Mouse (Mus musculus): ENCODE results near the gene Ppm1g. TPM values are rescaled to one million over a fixed set of nuclear protein-coding genes. Genes with fewer than 3 reads are reported as not detected.
A peak's percentile ranks its signal among the peaks of the same experiment; 100 is the strongest.

Gene Ppm1g
- total RNA-seq, 2 experiments from 2014 or later: 41.1 to 45.7 TPM

DNA sequence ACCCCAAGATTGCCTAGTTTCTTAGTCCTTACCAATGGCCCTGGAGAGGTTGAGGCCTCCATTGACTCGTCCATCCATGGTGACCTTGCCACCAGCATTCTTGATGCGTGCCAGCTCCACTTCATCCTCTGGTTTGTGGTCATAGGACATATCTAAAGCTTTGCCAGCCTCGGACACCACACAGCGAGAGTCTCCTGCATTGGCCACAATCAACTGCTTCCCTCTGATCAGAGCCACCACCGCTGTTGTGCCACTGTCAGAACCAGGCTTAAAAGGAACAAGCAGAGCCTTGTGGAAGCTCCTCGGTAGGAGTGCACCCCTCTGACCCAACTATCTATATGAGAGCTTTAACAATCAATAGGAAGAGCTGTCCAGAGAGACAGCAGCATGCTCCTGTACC lies 16.1 kb downstream of the Ppm1g start:
- intact Hi-C loops (cut with DNase I): no loop called here
- H3K27ac ChIP-seq: no peak overlapping the region
- no peak for DNase-seq
- H3K4me3 ChIP-seq: no peak overlapping the region
- no peak for TF ChIP-seq CTCF (IDR thresholded peaks at IDR 0.05)

GRCm38 (mm10) chr5:31203866-31204265 lies 16.6 kb downstream of the Ppm1g start:
- TF ChIP-seq CTCF (IDR thresholded peaks at IDR 0.05): no peak
- Histone ChIP-seq H3K27ac (no peak overlapping the region), H3K4me3 (no peak overlapping the region)
- intact Hi-C loops (cut with DNase I): loop anchor here (2.0 kb wide), 1 partner anchor 17 kb away; the partner anchor contains the start of gene Ppm1g
- no peak for DNase-seq

DNA sequence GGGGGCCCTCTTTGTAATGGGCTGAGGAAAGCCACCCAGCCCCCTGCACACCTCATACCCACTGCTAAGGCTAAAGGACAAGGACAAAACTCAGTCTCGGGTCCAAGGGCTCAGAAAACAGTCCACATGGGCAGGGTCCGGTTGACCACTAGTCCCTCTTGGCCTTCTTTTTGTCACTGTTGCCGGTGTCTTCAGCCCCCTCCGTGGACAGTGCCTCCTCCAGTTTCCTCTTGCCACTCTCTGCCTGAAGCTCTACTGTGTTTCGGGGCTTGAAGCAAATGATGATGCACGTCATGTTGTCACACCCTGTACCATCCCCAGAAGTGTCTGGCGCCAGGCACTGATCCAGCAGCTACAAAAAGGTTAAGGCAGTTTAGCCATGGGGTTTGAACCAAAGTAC lies 17.6 kb downstream of the Ppm1g start:
- no peak for DNase-seq
- H3K27ac ChIP-seq: peak overlapping the region; percentile 93

DNA sequence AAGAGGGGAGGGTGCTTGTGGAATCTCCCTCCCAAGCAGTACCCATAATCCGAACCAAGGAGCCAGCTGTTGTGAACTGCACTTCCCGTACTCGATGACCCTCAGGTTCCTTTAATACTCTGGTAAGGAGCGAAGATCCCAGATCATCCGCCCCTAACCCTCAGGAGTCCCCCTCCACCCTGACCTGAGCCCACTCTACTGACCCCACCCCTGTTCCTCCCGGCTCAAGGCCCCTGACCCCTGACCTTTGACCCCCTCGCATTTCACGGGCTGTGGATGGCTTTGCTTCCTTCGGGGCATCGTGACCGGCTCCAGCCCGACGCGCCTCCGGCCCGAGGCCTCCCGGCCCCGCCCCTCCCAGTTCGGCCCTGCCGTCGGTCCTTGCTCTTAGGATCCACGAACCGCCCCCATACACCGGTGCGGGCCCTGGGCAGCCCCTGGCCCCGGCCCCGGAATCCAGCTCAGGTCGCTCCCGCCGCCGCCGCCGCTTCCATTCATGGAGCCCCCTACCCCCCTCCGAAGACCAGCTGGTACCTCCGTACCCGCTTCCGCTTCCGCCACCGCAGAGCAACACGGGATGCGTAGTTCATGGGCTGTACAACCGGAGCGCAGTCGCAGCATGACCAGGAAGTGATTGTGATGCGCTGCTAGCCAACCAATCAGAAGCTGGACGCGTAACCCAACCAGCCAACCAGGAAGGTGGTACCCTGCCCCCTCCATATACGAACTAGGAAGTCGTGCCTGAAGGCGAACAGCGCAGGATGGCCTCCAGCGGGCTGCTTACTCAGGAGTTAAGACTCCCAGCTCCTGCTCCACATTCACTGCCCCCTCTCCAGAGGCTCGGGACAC lies 18.5 kb downstream of the Ppm1g start, which contains the start of gene Zfp513:
Gene Zfp513 (minus strand): TSS at position 562 of the 849 bp plus-strand sequence.
- TF ChIP-seq CTCF (IDR thresholded peaks at IDR 0.05): no peak
- H3K27ac ChIP-seq: peak within 1 kb of the TSS; percentile 93
- intact Hi-C loops (cut with DNase I): loop anchor here (2.0 kb wide), 1 partner anchor 19 kb away; the partner anchor contains the start of gene Ppm1g
- H3K4me3 ChIP-seq: peak within 1 kb of the TSS; percentile 91
- DNase-seq: peak; percentile 96

More for the DNA sequence above, 17.6 kb downstream of the Ppm1g start:
- H3K4me3 ChIP-seq: peak overlapping the region; percentile 91
- no peak for TF ChIP-seq CTCF (IDR thresholded peaks at IDR 0.05)
- intact Hi-C loops (cut with DNase I): loop anchor here (2.0 kb wide), 1 partner anchor 18 kb away; the partner anchor contains the start of gene Ppm1g

DNA sequence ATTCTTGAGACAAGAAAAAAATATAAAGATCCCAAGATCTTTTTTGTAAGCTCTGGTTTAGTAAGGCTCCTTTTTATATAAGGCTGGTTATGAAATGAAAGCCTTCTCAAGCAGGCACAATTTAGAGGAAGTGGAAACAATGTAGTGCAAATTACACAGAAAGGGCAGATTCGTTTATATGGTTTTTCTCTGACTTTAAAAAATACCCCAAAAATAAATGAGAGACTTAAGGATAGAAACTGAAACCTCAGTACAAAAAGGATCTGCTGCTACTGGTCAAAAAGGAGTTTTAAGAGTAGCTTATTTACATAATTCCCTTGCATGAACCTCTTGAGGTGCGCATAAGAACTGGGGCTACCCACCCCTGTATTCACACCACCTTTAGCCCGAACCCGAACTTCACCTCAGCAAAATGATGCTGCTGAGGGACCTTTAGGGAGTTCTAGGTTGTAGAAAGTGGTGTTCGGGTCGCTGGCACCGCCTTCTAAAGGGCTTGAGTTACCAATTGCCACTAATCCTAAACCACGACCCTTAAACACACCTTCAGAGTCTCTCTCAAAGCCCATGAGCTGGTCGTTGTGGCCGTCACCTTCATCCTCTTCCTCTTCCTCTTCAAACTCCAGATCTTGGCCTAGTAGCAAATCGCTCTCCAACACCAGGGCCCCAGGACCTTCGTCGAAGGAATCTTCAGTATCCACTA lies 19.3 kb downstream of the Ppm1g start:
- intact Hi-C loops (cut with DNase I): no loop called here
- DNase-seq: peak; percentile 24
- peak overlapping the region; percentile 91 for H3K4me3 ChIP-seq
- TF ChIP-seq CTCF (IDR thresholded peaks at IDR 0.05): no peak
- H3K27ac ChIP-seq: peak overlapping the region; percentile 93

GRCm38 (mm10) chr5:31200327-31200768 lies 20.1 kb downstream of the Ppm1g start:
- H3K27ac ChIP-seq: no peak overlapping the region
- TF ChIP-seq CTCF (IDR thresholded peaks at IDR 0.05): no peak
- peak; percentile 47 for DNase-seq
- peak overlapping the region; percentile 91; the same call in 1 of the 2 replicates for H3K4me3 ChIP-seq
- intact Hi-C loops (cut with DNase I): no loop called here

DNA sequence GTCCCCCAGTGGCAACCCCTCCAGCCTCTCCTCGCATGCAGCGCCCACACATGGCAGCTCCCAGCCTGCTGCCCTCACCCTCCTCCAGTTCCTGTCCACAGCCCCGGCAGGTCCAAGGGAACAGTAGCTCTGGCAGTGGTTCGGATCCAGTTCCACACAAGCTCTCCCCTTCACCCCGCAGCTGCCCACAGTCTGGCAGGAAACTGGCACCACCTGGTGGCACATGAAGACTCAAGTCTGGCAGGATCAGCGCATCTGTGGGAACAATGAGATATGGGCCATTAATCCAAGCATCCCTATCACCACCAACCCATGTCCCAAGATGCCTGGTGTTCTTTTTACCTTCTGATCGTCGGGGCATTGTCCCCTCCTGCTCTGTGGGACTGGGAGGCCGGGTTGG lies 20.6 kb downstream of the Ppm1g start:
- intact Hi-C loops (cut with DNase I): no loop called here

DNA sequence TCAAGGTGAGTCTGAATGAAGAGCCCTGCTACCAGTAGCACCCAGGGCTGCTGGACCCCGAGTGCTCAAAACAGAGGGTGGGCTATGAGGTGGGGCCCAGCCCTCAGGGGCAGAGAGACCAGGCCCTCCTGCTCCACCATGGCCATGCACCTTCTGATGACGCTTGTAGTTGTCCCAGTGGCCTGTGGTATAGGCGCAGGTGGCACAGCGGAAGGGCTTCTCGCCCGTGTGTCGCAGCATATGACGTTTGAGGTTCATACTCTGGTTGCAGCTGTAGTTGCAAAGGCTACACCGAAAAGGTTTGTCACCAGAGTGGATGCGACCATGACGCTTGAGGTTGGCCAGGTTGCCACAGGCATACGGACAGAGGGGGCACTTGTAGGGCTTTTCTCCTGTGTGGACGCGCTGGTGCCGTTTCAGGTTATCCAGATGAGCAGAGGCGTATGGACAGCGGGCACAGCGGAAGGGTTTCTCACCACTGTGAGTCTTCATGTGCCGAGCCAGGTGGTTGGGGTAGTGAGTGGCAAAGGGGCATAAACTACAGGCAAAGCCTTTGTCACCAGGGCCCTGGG lies 21.1 kb downstream of the Ppm1g start:
- DNase-seq: no peak
- no peak overlapping the region for H3K27ac ChIP-seq
- H3K4me3 ChIP-seq: no peak overlapping the region
- TF ChIP-seq CTCF (IDR thresholded peaks at IDR 0.05): no peak
- intact Hi-C loops (cut with DNase I): no loop called here

More for the DNA sequence above, 20.6 kb downstream of the Ppm1g start:
- Histone ChIP-seq H3K27ac (no peak overlapping the region), H3K4me3 (no peak overlapping the region)
- TF ChIP-seq CTCF (IDR thresholded peaks at IDR 0.05): no peak
- DNase-seq: peak; percentile 37

GRCm38 (mm10) chr5:31198616-31199320 lies 21.7 kb downstream of the Ppm1g start:
- no peak for DNase-seq
- Histone ChIP-seq H3K27ac (no peak overlapping the region), H3K4me3 (no peak overlapping the region)
- no peak for TF ChIP-seq CTCF (IDR thresholded peaks at IDR 0.05)
- intact Hi-C loops (cut with DNase I): no loop called here

GRCm38 (mm10) chr5:31198170-31198569 lies 22.3 kb downstream of the Ppm1g start:
- TF ChIP-seq CTCF (IDR thresholded peaks at IDR 0.05): no peak
- peak; percentile 21 for DNase-seq
- intact Hi-C loops (cut with DNase I): no loop called here
- Histone ChIP-seq H3K4me3 (no peak overlapping the region), H3K27ac (no peak overlapping the region)

GRCm38 (mm10) chr5:31197072-31197471 lies 23.4 kb downstream of the Ppm1g start:
- Histone ChIP-seq H3K27ac (no peak overlapping the region), H3K4me3 (no peak overlapping the region)
- TF ChIP-seq CTCF (IDR thresholded peaks at IDR 0.05): no peak
- intact Hi-C loops (cut with DNase I): no loop called here
- DNase-seq: no peak

DNA sequence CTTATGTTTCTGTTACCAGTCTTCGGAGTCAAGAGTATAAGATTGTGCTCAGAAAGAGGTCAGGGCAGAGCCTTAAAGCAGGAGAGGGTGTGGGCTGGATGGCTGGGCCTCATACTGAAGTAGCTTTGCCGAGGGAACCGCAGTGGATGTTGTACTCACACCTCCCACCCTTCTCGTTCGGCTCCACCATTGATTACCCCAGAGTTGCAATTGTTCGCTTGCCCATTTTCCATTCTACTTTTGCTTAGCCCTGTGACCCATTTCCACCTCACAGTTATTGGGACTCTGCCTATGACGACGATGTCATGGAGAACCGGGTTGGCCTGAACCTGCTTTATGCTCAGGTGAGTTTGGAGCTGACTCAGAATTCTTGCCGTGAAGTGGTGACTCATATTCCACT lies 24.3 kb downstream of the Ppm1g start:
- TF ChIP-seq CTCF (IDR thresholded peaks at IDR 0.05): no peak
- intact Hi-C loops (cut with DNase I): no loop called here
- Histone ChIP-seq H3K4me3 (no peak overlapping the region), H3K27ac (no peak overlapping the region)
- no peak for DNase-seq
